8 mouse cellular contexts compared by ENCODE assay signal in the genomic region with DNA sequence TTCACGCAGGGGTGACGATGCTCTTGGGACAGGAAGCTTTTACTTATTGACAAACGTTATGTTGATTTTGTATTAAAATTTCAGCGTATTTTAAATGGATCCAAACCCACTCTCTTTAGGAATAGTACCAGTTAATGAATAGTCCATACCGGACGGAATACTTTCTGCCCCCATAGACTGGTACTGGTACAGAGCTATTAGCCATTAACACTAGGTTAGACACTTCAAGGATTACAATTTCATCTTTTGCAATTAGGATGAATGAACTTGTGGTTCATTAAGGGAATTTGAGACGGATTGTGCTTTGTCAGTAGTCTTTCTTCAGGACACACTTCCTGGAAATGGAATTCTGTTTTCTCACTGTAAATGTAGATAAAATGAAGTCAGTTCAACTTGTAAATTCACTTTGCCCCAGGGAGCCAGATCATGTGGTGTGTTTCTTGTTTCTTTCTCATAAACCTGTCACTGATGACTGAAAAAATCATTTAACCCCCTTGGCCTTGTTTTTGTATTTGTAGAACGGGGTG. TPM values are rescaled to one million over a fixed set of nuclear protein-coding genes. Genes with fewer than 3 reads are reported as not detected.
A peak's percentile ranks its signal among the peaks of the same experiment; 100 is the strongest.
DNase-seq lines count a peak whose midpoint lies in the region; ATAC-seq and TF ChIP-seq lines count a peak whose summit lies in the region.

No protein-coding gene starts in this region.

- TF ChIP-seq POLR2A in liver, adult 2 months (IDR thresholded peaks at IDR 0.05; ENCODE audit: extremely low read depth, insufficient read depth, low read length) = no peak

- H3K36me3 ChIP-seq in liver, adult 2 months (ENCODE audit: control insufficient read depth, insufficient read depth, low read length) = no peaks in the 10 kb centered on the region
- no peaks in the 10 kb centered on the region for H3K36me3 ChIP-seq in embryonic facial prominence, embryonic 14.5 days (ENCODE audit: control insufficient read depth, insufficient read depth, low read length)
- H3K36me3 ChIP-seq in intestine, embryonic 16.5 days (ENCODE audit: control insufficient read depth, insufficient read depth, low read length) = no peaks in the 10 kb centered on the region
- H3K36me3 ChIP-seq in neural tube, embryonic 14.5 days (ENCODE audit: control insufficient read depth, insufficient read depth, low read length) = no peaks in the 10 kb centered on the region

- H3K27me3 ChIP-seq in liver, adult 2 months (ENCODE audit: control insufficient read depth, insufficient read depth, low read length) = no peaks in the 10 kb centered on the region
- peaks cover 10% of the 10 kb centered on the region; the same call in 1 of the 2 replicates for H3K27me3 ChIP-seq in embryonic facial prominence, embryonic 14.5 days (replicated peaks; ENCODE audit: control insufficient read depth, insufficient read depth, low read length)
- H3K27me3 ChIP-seq in intestine, embryonic 16.5 days (replicated peaks; ENCODE audit: control insufficient read depth, insufficient read depth, low read length) = no peaks in the 10 kb centered on the region
- no peaks in the 10 kb centered on the region for H3K27me3 ChIP-seq in neural tube, embryonic 14.5 days (ENCODE audit: control insufficient read depth, insufficient read depth, low read length)

- no peak for DNase-seq in liver, adult 2 months (ENCODE audit: extremely low read depth, low read depth, low spot score)
- DNase-seq in liver = no peak
- no peak for DNase-seq in embryonic facial prominence, embryonic 14.5 days (ENCODE audit: low spot score)
- no peak for DNase-seq in frontal cortex, adult 2 months (ENCODE audit: extremely low spot score in 1 of 2, low spot score in 1 of 2)
- no peak for DNase-seq in frontal cortex, postnatal 14 days (ENCODE audit: low spot score in 2 of 2)

- peak overlapping the region; percentile 96 for H3K4me2 ChIP-seq in embryonic facial prominence, embryonic 14.5 days (ENCODE audit: low read depth, low read length)
- H3K4me2 ChIP-seq in intestine, embryonic 16.5 days (ENCODE audit: low read depth, low read length) = peak overlapping the region; percentile 88
- H3K4me2 ChIP-seq in neural tube, embryonic 14.5 days (ENCODE audit: low read depth, low read length) = peak overlapping the region; percentile 89

- H3K27ac ChIP-seq in liver, adult 2 months (replicated peaks; ENCODE audit: insufficient read depth, low read depth, low read length) = peak overlapping the region; percentile 85; the same call in 1 of the 2 replicates
- H3K27ac ChIP-seq in embryonic facial prominence, embryonic 14.5 days (replicated peaks; ENCODE audit: low read depth, low read length) = no peak overlapping the region
- H3K27ac ChIP-seq in intestine, embryonic 16.5 days (ENCODE audit: low read length) = peak overlapping the region; percentile 89
- H3K27ac ChIP-seq in neural tube, embryonic 14.5 days (ENCODE audit: low read depth, low read length) = no peak overlapping the region

- H3K4me1 ChIP-seq in liver, adult 2 months (ENCODE audit: control insufficient read depth, insufficient read depth, low read length) = peaks cover 9% of the 10 kb centered on the region
- no peaks in the 10 kb centered on the region for H3K4me1 ChIP-seq in embryonic facial prominence, embryonic 14.5 days (ENCODE audit: control insufficient read depth, insufficient read depth, low read length)
- peaks cover 3% of the 10 kb centered on the region; the same call in 1 of the 2 replicates for H3K4me1 ChIP-seq in intestine, embryonic 16.5 days (ENCODE audit: control insufficient read depth, insufficient read depth, low read length)
- H3K4me1 ChIP-seq in neural tube, embryonic 14.5 days (ENCODE audit: control insufficient read depth, insufficient read depth, low read length) = no peaks in the 10 kb centered on the region

- H3K4me3 ChIP-seq in liver, adult 2 months (ENCODE audit: insufficient read depth, low read depth, low read length) = peak overlapping the region; percentile 68
- peak overlapping the region; percentile 78 for H3K4me3 ChIP-seq in embryonic facial prominence, embryonic 14.5 days (ENCODE audit: low read depth, low read length)
- peak overlapping the region; percentile 77 for H3K4me3 ChIP-seq in intestine, embryonic 16.5 days (ENCODE audit: low read length)
- H3K4me3 ChIP-seq in neural tube, embryonic 14.5 days (ENCODE audit: low read depth, low read length) = peak overlapping the region; percentile 89

- no peak for TF ChIP-seq CTCF in liver, adult 2 months (IDR thresholded peaks at IDR 0.05; ENCODE audit: low read depth, low read length)

- peak overlapping the region; percentile 82 for H3K9ac ChIP-seq in liver, adult 2 months (ENCODE audit: low read depth, low read length)
- peak overlapping the region; percentile 66 for H3K9ac ChIP-seq in embryonic facial prominence, embryonic 14.5 days (ENCODE audit: low read depth, low read length)
- H3K9ac ChIP-seq in intestine, embryonic 16.5 days (ENCODE audit: low read depth, low read length) = peak overlapping the region; percentile 85
- H3K9ac ChIP-seq in neural tube, embryonic 14.5 days (replicated peaks; ENCODE audit: low read depth, low read length) = peak overlapping the region; percentile 72

- 3% methylated on average over 8 of the region's 8 CpGs for WGBS in liver, adult 2 months
- 21% methylated on average over 8 of the region's 8 CpGs for WGBS in embryonic facial prominence, embryonic 14.5 days
- 13% methylated on average over 8 of the region's 8 CpGs for WGBS in intestine, embryonic 16.5 days
- WGBS in neural tube, embryonic 14.5 days = 12% methylated on average over 8 of the region's 8 CpGs

- H3K9me3 ChIP-seq in embryonic facial prominence, embryonic 14.5 days (ENCODE audit: control insufficient read depth, low read length) = no peaks in the 10 kb centered on the region
- no peaks in the 10 kb centered on the region for H3K9me3 ChIP-seq in intestine, embryonic 16.5 days (ENCODE audit: control insufficient read depth, low read length)
- H3K9me3 ChIP-seq in neural tube, embryonic 14.5 days (ENCODE audit: control insufficient read depth, low read length) = no peaks in the 10 kb centered on the region

- H3K79me2 ChIP-seq in liver, adult 2 months (ENCODE audit: control insufficient read depth, insufficient read depth, low read length) = peaks cover 16% of the 10 kb centered on the region; the same call in 1 of the 2 replicates

- ATAC-seq in embryonic facial prominence, embryonic 14.5 days (ENCODE audit: low read depth) = 0 out of 2 replicates have a peak, but pooled peaks have one; percentile 12
- peak; percentile 26 for ATAC-seq in intestine, embryonic 16.5 days
- ATAC-seq in neural tube, embryonic 14.5 days (ENCODE audit: low read depth) = no peak
- no peak for ATAC-seq in monocyte, adult 5-6 weeks (replicated peaks; ENCODE audit: insufficient number of reproducible peaks, low FRiP score, low TSS enrichment, poor library complexity, severe bottlenecking)

RNA-seq across cellular contexts. Expression of a gene that starts 0.9 kb away (rescaled TPM):
- total RNA-seq in liver, adult 2 months (2014; rRNA removed) = 18.0 and 21.8 TPM in 2 replicates
- polyA plus RNA-seq in liver, adult 2 months (2012; rRNA removed) = 6.4 and 6.7 TPM in 2 replicates
- polyA plus RNA-seq in embryonic facial prominence, embryonic 14.5 days (2014; fragmentation: Nextera tagmentation; extraction: Ambion mirVana) = 10.7 and 13.0 TPM in 2 replicates
- 21.7 and 23.8 TPM in 2 replicates for polyA plus RNA-seq in intestine, embryonic 16.5 days (2015; fragmentation: Nextera tagmentation; extraction: Ambion mirVana)
- 26.5 and 27.0 TPM in 2 replicates for polyA plus RNA-seq in neural tube, embryonic 14.5 days (2014; fragmentation: Nextera tagmentation; extraction: Ambion mirVana)
- polyA plus RNA-seq in frontal cortex, adult 2 months (2012; rRNA removed) = 20.0 and 21.5 TPM in 2 replicates
- total RNA-seq in monocyte, adult 5-6 weeks (2017) = 70.9 to 85.0 TPM (median 76.3 TPM) in 3 replicates

Comparison
In these comparisons a context has a peak if more than half of its experiments do, and no peak if none do; other contexts are left out.
1. H3K27ac ChIP-seq: peak in liver, adult 2 months (single experiment) and intestine, embryonic 16.5 days (single experiment); none in embryonic facial prominence, embryonic 14.5 days (single experiment) and neural tube, embryonic 14.5 days (single experiment).
2. ATAC-seq: peak in embryonic facial prominence, embryonic 14.5 days (single experiment) and intestine, embryonic 16.5 days (single experiment); none in neural tube, embryonic 14.5 days (single experiment) and monocyte, adult 5-6 weeks (single experiment).
3. Peak in every context shown above with its lines, with median percentiles within 50 percentile points of each other: H3K4me3 ChIP-seq, H3K9ac ChIP-seq and H3K4me2 ChIP-seq.